Mouse (Mus musculus) liver, embryonic 16.5 days (tissue): ENCODE measurements around the gene Swsap1. TPM values are rescaled to one million over a fixed set of nuclear protein-coding genes. Genes with fewer than 3 reads are reported as not detected.

ENCODE experiments used
- ATAC-seq: fragments of 200-750 bp; cut with Nextera tagmentation; 2 replicates; pipeline ENCODE4 v1.8.0; 2017; ENCODE audit warnings: low read depth, mild to moderate bottlenecking, moderate number of reproducible peaks, moderate library complexity
- H3K27ac ChIP-seq: fragments of 300-500 bp; sonication (generic); 2 replicates; pipeline ENCODE4 v1.5.1; 2014; ENCODE audit warnings: mild to moderate bottlenecking, low read length
- H3K27me3 ChIP-seq: fragments of 300-500 bp; sonication (generic); 2 replicates; pipeline ENCODE4 v1.6.1; 2014; ENCODE audit warnings: low read depth, low read length, mixed read lengths; ENCODE audit not compliant: control insufficient read depth, insufficient read depth
- H3K36me3 ChIP-seq: fragments of 300-500 bp; sonication (generic); 2 replicates; pipeline ENCODE4 v1.6.1; 2014; ENCODE audit warnings: mild to moderate bottlenecking; ENCODE audit not compliant: control insufficient read depth, insufficient read depth
- H3K4me1 ChIP-seq: fragments of 300-500 bp; sonication (generic); 2 replicates; pipeline ENCODE4 v1.6.1; 2014; ENCODE audit warnings: low read depth, low read length, mixed read lengths; ENCODE audit not compliant: control insufficient read depth
- H3K4me2 ChIP-seq: fragments of 300-500 bp; sonication (generic); 2 replicates; pipeline ENCODE4 v1.6.1; 2014; ENCODE audit warnings: low read depth, low read length, mixed read lengths
- H3K4me3 ChIP-seq: fragments of 300-500 bp; sonication (generic); 2 replicates; pipeline ENCODE4 v1.5.1; 2014; ENCODE audit warnings: low read depth, mild to moderate bottlenecking, low read length
- H3K9ac ChIP-seq: fragments of 300-500 bp; sonication (generic); 2 replicates; pipeline ENCODE4 v1.6.1; 2014; ENCODE audit warnings: low read depth, low read length
- H3K9me3 ChIP-seq: fragments of 300-500 bp; sonication (generic); replicated peaks from 2 replicates; pipeline ENCODE4 v1.6.1; 2016; ENCODE audit warnings: low read length; ENCODE audit not compliant: control insufficient read depth
- WGBS: fragments of 180-500 bp; shearing (Covaris S2); extraction: QIAGEN DNeasy Blood & Tissue Kit; methylation state at CpG from one replicate; pipeline ENCODE4 v1.1.7; 2014; ENCODE audit not compliant: insufficient replicate concordance; 5-methylcytosine and 5-hydroxymethylcytosine counted together
- polyA plus RNA-seq: library from polyadenylated mRNA; unstranded; fragments of >200 nt; fragmentation: Nextera tagmentation; extraction: Ambion mirVana; gene quantifications from 2 replicates; pipeline ENCODE4 v1.2.1, GENCODE M21; 2015

Swsap1 gene
- polyA plus RNA-seq, 1 experiment from 2014 or later: 2.1 TPM

DNA sequence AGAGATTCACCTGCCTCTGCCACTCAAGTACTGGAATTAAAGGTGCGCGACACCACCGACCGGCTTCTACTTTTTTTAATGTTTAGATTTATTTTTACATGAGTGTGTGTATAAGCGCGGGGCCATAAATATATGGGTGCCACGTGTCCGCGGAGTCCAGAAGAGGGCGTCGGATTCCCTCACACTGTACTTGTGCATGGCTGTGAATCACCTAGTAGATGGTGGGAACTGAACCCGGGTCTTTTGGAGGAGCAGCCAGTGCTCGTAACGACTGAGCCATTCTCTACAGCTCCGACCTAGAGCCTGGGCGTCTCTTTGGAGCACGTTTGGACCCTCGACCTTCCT, 358 bp upstream of the Swsap1 start:
- peak overlapping the region; percentile 90 for H3K27ac ChIP-seq
- under 1% methylated on average over 18 of the region's 18 CpGs for WGBS
- peaks cover 35% of the 10 kb centered on the region for H3K4me1 ChIP-seq
- no peaks in the 10 kb centered on the region for H3K27me3 ChIP-seq
- peak; percentile 61 for ATAC-seq
- peak overlapping the region; percentile 83 for H3K9ac ChIP-seq
- peak overlapping the region; percentile 76 for H3K4me3 ChIP-seq
- no peaks in the 10 kb centered on the region for H3K9me3 ChIP-seq
- H3K36me3 ChIP-seq: peaks cover 24% of the 10 kb centered on the region
- peak overlapping the region; percentile 89 for H3K4me2 ChIP-seq

DNA sequence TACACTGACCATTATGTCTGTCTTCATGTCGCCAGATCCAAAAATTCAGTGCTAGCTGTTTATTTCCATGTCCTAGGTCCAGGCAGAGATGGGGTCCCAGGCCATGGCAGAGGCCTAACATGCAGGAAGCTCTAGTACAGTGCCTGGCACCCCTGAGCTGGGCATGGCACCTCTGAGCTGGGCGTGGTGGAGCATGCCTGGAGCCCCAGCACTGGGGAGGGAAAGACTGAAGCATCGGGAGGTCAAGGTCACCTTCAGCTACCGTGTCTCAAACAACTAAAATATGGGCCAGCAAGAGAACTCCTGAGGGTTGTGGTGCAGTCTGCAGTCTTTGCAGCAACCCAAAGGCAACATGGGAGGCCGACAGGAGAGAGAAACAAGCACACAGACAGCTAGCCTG, 2.8 kb downstream of the Swsap1 start:
- H3K36me3 ChIP-seq: peaks cover 39% of the 10 kb centered on the region
- H3K4me3 ChIP-seq: no peak overlapping the region
- H3K9me3 ChIP-seq: no peaks in the 10 kb centered on the region
- H3K4me2 ChIP-seq: no peak overlapping the region
- H3K27me3 ChIP-seq: peaks cover 7% of the 10 kb centered on the region; the same call in 1 of the 2 replicates
- H3K4me1 ChIP-seq: peaks cover 46% of the 10 kb centered on the region
- WGBS: 65% methylated on average over 5 of the region's 5 CpGs
- no peak for ATAC-seq
- H3K27ac ChIP-seq: peak overlapping the region; percentile 60; the same call in 1 of the 2 replicates
- no peak overlapping the region for H3K9ac ChIP-seq

DNA sequence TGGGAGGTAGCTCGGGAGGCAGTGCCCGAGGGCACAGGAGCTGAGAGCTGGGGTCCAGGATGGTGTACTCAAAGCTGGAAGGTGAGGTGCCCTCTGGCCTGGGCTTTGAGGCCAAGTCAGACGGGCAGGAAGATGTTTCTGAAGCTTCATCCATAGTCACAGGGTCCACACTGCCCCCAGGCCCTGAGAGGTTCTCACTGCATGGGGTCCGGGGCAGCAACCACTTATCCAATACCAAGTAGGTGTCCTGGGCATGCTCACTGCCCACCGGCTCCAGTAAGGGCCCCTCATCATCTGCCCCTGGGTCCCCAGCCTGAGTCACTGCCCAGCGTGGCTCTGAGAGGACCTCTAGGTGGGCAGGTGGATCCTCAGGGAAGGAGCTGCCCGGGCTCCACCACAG, 3.7 kb downstream of the Swsap1 start:
- Histone ChIP-seq H3K27me3 (peaks cover 7% of the 10 kb centered on the region; the same call in 1 of the 2 replicates), H3K36me3 (peaks cover 39% of the 10 kb centered on the region), H3K9me3 (no peaks in the 10 kb centered on the region), H3K4me3 (peak overlapping the region; percentile 68), H3K9ac (peak overlapping the region; percentile 7; the same call in 1 of the 2 replicates), H3K4me1 (peaks cover 54% of the 10 kb centered on the region), H3K27ac (peak overlapping the region; percentile 20; the same call in 1 of the 2 replicates), H3K4me2 (peak overlapping the region; percentile 80)
- WGBS: 89% methylated on average over 7 of the region's 7 CpGs
- no peak for ATAC-seq

DNA sequence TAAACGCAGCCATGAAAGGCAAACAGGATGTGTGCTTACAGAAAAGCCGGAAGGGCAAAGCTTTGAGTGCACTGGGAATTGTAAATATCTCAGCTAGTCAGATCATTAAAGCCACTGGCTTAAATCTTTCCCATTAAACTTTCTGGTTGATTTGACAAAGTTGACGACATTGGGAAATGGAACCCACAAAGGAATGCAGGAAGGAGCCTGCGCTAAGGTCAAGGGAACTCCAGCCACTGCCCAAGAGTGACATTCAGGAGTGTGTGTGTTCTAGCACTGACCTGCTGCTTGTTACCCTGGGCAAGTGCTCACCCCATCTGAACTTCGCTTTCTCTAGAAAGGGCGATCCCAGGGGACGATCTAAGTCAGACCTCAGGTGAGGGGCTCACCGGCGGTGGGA, 4.6 kb downstream of the Swsap1 start:
- peaks cover 39% of the 10 kb centered on the region for H3K36me3 ChIP-seq
- H3K4me1 ChIP-seq: peaks cover 50% of the 10 kb centered on the region
- H3K27ac ChIP-seq: peak overlapping the region; percentile 91
- 65% methylated on average over 9 of the region's 9 CpGs for WGBS
- ATAC-seq: no peak
- no peaks in the 10 kb centered on the region for H3K9me3 ChIP-seq
- H3K4me2 ChIP-seq: peak overlapping the region; percentile 80
- peak overlapping the region; percentile 68 for H3K4me3 ChIP-seq
- H3K27me3 ChIP-seq: peaks cover 7% of the 10 kb centered on the region; the same call in 1 of the 2 replicates
- peak overlapping the region; percentile 74; the same call in 1 of the 2 replicates for H3K9ac ChIP-seq

DNA sequence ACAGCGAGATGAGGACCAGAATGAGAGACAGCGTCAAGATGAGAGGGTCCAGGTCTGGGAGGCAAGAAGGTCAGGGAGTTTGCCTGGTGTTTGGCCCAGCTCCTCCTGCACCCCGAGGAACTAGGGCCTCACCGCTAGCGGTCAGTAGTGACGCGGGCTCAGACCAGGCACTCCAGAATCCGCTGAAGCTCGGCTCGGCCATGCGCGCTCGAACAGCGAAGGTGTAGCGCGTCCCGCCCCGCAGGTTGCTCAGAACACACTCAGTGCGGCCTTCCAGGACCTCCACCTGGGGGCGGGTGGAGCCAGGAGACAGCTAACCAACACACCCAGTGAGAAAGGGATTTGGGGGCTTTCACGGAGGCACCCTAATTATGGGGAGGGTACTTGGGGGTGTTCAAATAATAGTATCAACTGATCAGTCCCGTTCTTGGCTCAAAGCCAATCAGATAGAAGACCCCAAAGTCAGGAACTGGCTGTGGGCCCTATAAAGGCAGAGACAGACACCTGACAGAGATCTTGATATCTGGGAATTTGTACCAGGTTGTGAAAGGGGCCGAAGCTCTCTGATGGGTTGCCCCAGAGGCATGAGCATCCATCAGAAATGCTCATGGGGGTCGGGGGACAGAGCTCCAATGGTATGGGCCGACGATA, 5.1 kb downstream of the Swsap1 start:
- Histone ChIP-seq H3K4me3 (peak overlapping the region; percentile 68), H3K27ac (peak overlapping the region; percentile 91), H3K9me3 (no peaks in the 10 kb centered on the region), H3K4me1 (peaks cover 50% of the 10 kb centered on the region), H3K4me2 (peak overlapping the region; percentile 80), H3K36me3 (peaks cover 39% of the 10 kb centered on the region), H3K27me3 (peaks cover 7% of the 10 kb centered on the region; the same call in 1 of the 2 replicates), H3K9ac (peak overlapping the region; percentile 74)
- ATAC-seq: no peak
- 35% methylated on average over 26 of the region's 26 CpGs for WGBS

DNA sequence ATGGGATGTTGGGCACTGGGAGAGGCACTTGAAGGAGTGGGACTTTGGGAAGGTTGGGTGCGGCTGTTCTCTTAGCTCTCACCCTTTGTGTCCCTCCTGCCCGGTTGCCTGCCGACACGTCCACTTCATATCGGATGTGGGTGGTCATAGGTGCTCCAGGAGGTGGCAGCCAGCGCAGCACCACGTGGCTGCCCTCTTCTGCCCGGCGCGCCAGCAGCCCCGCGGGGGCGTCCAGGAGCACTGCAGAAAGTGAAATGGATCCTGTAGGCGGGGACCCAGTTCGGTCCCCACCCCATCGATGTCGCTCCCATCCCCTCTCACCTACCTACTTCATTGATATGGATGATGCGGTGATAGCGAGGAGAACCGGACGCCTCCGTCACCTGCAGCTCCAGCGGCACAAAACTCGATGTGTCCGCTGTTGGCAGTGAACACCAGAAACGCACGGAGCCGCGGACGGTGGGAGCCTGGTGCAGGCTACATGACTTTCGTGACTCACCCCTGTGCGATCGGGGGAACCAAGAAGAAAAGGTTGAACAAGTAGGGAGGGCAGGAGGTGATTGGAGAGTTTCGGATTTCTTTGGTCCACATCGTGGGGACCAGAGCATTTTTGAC, 5.9 kb downstream of the Swsap1 start:
- Histone ChIP-seq H3K27me3 (peaks cover 7% of the 10 kb centered on the region; the same call in 1 of the 2 replicates), H3K4me3 (peak overlapping the region; percentile 68), H3K9ac (peak overlapping the region; percentile 74), H3K4me2 (peak overlapping the region; percentile 80), H3K9me3 (no peaks in the 10 kb centered on the region), H3K4me1 (peaks cover 46% of the 10 kb centered on the region), H3K36me3 (peaks cover 39% of the 10 kb centered on the region), H3K27ac (peak overlapping the region; percentile 91)
- 1% methylated on average over 35 of the region's 35 CpGs for WGBS
- ATAC-seq: 0 out of 2 replicates have a peak, but pooled peaks have one; percentile 2

DNA sequence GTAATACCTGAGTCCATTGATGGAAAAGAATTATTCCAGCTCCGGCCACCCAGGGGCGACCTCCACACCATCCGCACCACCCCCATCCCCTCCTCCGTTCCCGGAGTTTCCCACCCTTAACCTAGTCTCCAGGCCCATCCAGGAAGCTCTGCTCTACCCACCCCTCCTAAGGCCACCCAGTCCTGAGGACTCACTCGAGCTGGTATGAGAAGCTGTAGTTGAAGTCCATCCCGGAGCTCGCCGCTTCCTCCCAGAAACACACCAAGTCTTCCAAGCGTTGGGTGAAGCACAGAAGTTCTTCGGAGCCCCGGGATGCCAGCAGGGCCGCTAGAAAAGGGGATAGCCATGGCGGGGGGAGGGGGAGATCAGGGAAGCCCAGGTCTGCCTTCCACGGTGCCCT, 6.5 kb downstream of the Swsap1 start:
- WGBS: under 1% methylated on average over 13 of the region's 15 CpGs
- Histone ChIP-seq H3K4me2 (peak overlapping the region; percentile 80), H3K27me3 (peaks cover 7% of the 10 kb centered on the region; the same call in 1 of the 2 replicates), H3K27ac (peak overlapping the region; percentile 91), H3K4me3 (peak overlapping the region; percentile 68), H3K9ac (peak overlapping the region; percentile 74), H3K36me3 (peaks cover 39% of the 10 kb centered on the region), H3K4me1 (peaks cover 43% of the 10 kb centered on the region), H3K9me3 (no peaks in the 10 kb centered on the region)
- ATAC-seq: peak; percentile 3

DNA sequence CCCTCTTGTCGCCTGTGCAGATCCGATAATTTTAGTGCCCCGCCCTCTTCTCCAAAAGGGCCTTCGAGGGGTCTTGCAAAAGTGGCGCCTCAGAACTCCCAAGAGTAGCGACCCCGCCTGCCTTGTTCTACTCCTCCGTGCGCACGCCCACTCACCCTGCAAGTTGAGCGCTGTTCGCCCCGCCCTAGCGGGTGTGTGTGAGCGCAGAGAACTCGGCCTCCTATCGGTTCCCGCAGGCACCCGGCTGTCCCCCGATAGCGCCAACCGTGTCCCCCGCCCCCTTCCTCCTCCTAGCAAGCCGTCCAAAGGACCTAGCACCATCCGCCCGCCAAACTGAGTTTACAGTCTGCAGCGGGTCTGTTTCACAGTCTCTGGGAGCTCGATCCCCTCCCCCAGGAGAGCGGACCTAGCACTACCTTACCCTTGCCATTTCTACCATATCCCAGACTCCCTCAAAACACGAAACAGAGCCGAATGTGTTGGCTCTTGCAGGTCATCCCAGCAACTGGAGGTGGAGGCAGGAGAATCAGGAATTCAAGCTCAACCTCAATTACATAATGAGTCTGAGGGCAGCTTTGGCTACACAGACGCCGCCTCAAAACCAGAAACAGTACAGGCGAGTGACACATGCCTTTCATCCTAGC, 7.0 kb downstream of the Swsap1 start:
- WGBS: under 1% methylated on average over 34 of the region's 34 CpGs
- Histone ChIP-seq H3K27me3 (peaks cover 7% of the 10 kb centered on the region; the same call in 1 of the 2 replicates), H3K4me3 (peak overlapping the region; percentile 68), H3K4me1 (peaks cover 41% of the 10 kb centered on the region), H3K9me3 (no peaks in the 10 kb centered on the region), H3K36me3 (peaks cover 37% of the 10 kb centered on the region), H3K9ac (peak overlapping the region; percentile 74), H3K27ac (peak overlapping the region; percentile 97), H3K4me2 (peak overlapping the region; percentile 80)
- ATAC-seq: peak; percentile 93
